Mouse (Mus musculus) retina, embryonic 14.5 days (tissue): ENCODE measurements around the gene Pin1.
A peak's percentile ranks its signal among the peaks of the same experiment; 100 is the strongest.
"Not testable (repeated sequence)": the region's sequence is repeated elsewhere in the genome, so short reads cannot be mapped to it uniquely, and the experiment has no call there.

ENCODE experiments used
- DNase-seq: peaks from one replicate; pipeline ENCODE4 v3.0.0-alpha.2; 2015; ENCODE audit warnings: low spot score

Gene Pin1

GRCm38 (mm10) chr9:20651602-20652259, at the start of gene Pin1:
TSS of gene Pin1 (plus strand) at chr9:20652095.
- DNase-seq, result peak; percentile 98

- no peak for DNase-seq
Measured at GRCm38 (mm10) chr9:20606269-20606668, 45.6 kb upstream of the Pin1 start.

GRCm38 (mm10) chr9:20607100-20607974, 44.6 kb upstream of the Pin1 start:
- DNase-seq, result peak; percentile 96

GRCm38 (mm10) chr9:20609831-20610464, 41.9 kb upstream of the Pin1 start:
- no peak for DNase-seq

GRCm38 (mm10) chr9:20611976-20612375, 39.9 kb upstream of the Pin1 start:
- DNase-seq, result no peak

GRCm38 (mm10) chr9:20616685-20617084, 35.2 kb upstream of the Pin1 start:
- no peak for DNase-seq

GRCm38 (mm10) chr9:20631332-20631731, 20.6 kb upstream of the Pin1 start:
- DNase-seq, result no peak

- not testable (repeated sequence) for DNase-seq
Measured at GRCm38 (mm10) chr9:20635676-20636075, 16.2 kb upstream of the Pin1 start.

GRCm38 (mm10) chr9:20636256-20636655, 15.6 kb upstream of the Pin1 start:
- no peak for DNase-seq

- no peak for DNase-seq
Measured at GRCm38 (mm10) chr9:20636790-20637189, 15.1 kb upstream of the Pin1 start.

- no peak for DNase-seq
Measured at GRCm38 (mm10) chr9:20638552-20638951, 13.3 kb upstream of the Pin1 start.

- DNase-seq, result no peak
Measured at GRCm38 (mm10) chr9:20639486-20639885, 12.4 kb upstream of the Pin1 start.

GRCm38 (mm10) chr9:20641501-20641900, 10.4 kb upstream of the Pin1 start:
- no peak for DNase-seq

- peak; percentile 98 for DNase-seq
Measured at GRCm38 (mm10) chr9:20642101-20642895, 9.6 kb upstream of the Pin1 start, which contains the start of gene Ubl5. TSS of gene Ubl5 (plus strand) at chr9:20642878.

- peak; percentile 95 for DNase-seq
Measured at GRCm38 (mm10) chr9:20642896-20643466, 8.9 kb upstream of the Pin1 start.

- DNase-seq, result no peak
Measured at GRCm38 (mm10) chr9:20643781-20644180, 8.1 kb upstream of the Pin1 start.

GRCm38 (mm10) chr9:20644360-20645081, 7.4 kb upstream of the Pin1 start, which contains the start of gene Fbxl12:
TSS of gene Fbxl12 (minus strand) at chr9:20644767.
- peak; percentile 84 for DNase-seq

- no peak for DNase-seq
Measured at GRCm38 (mm10) chr9:20645121-20645520, 6.8 kb upstream of the Pin1 start.

- DNase-seq, result peak; percentile 32
Measured at GRCm38 (mm10) chr9:20652260-20652658, 364 bp downstream of the Pin1 start.

- no peak for DNase-seq
Measured at GRCm38 (mm10) chr9:20653859-20654258, 2.0 kb downstream of the Pin1 start.

- DNase-seq, result no peak
Measured at GRCm38 (mm10) chr9:20657546-20657945, 5.7 kb downstream of the Pin1 start.
